Mouse (Mus musculus) stomach, postnatal 0 days (tissue): Measurements from ENCODE around the gene Krt12. TPM values are rescaled to one million over a fixed set of nuclear protein-coding genes. Genes with fewer than 3 reads are reported as not detected.
A peak's percentile ranks its signal among the peaks of the same experiment; 100 is the strongest.

Source experiments
- ATAC-seq: fragments of 200-750 bp; cut with Nextera tagmentation; 2 replicates; pipeline ENCODE4 v1.8.0; 2017; ENCODE audit not compliant: low FRiP score, low TSS enrichment
- DNase-seq: peaks from one replicate; pipeline ENCODE4 v3.0.0-alpha.2; 2016; ENCODE audit warnings: low spot score
- H3K27ac ChIP-seq: fragments of 300-500 bp; sonication (generic); replicated peaks from 2 replicates; pipeline ENCODE4 v1.5.1; 2014; ENCODE audit warnings: mild to moderate bottlenecking, control low read depth
- H3K27me3 ChIP-seq: fragments of 300-500 bp; sonication (generic); 2 replicates; pipeline ENCODE4 v1.6.1; 2014; ENCODE audit warnings: low read length; ENCODE audit not compliant: control insufficient read depth, insufficient read depth
- H3K36me3 ChIP-seq: fragments of 300-500 bp; sonication (generic); 2 replicates; pipeline ENCODE4 v1.6.1; 2014; ENCODE audit warnings: low read length, mixed read lengths; ENCODE audit not compliant: control insufficient read depth, insufficient read depth
- H3K4me1 ChIP-seq: fragments of 300-500 bp; sonication (generic); replicated peaks from 2 replicates; pipeline ENCODE4 v1.6.1; 2014; ENCODE audit warnings: antibody characterized with exemption; ENCODE audit not compliant: control insufficient read depth, insufficient read depth
- H3K4me2 ChIP-seq: fragments of 300-500 bp; sonication (generic); replicated peaks from 2 replicates; pipeline ENCODE4 v1.6.1; 2014; ENCODE audit warnings: low read depth, mild to moderate bottlenecking, control low read depth, moderate library complexity
- H3K4me3 ChIP-seq: fragments of 300-500 bp; sonication (generic); 2 replicates; pipeline ENCODE4 v1.5.1; 2014; ENCODE audit warnings: low read depth, low read length, control low read depth
- H3K9ac ChIP-seq: fragments of 300-500 bp; sonication (generic); 2 replicates; pipeline ENCODE4 v1.6.1; 2014; ENCODE audit warnings: mild to moderate bottlenecking, low read length, control low read depth, mixed read lengths
- H3K9me3 ChIP-seq: fragments of 300-500 bp; sonication (generic); 2 replicates; pipeline ENCODE4 v1.6.1; 2016; ENCODE audit warnings: low read length; ENCODE audit not compliant: control insufficient read depth
- CTCF ChIP-seq: IDR thresholded peaks from 2 replicates; pipeline ENCODE4 v1.5.1; 2016; ENCODE audit warnings: antibody characterized with exemption, low read depth, mild to moderate bottlenecking, moderate library complexity
- EP300 ChIP-seq: optimal IDR thresholded peaks from 2 replicates; pipeline ENCODE3; 2016; ENCODE audit warnings: antibody characterized with exemption
- WGBS: fragments of 180-500 bp; shearing (Covaris S2); extraction: QIAGEN DNeasy Blood & Tissue Kit; methylation state at CpG from one replicate; pipeline ENCODE4 v1.1.7; 2014; 5-methylcytosine and 5-hydroxymethylcytosine counted together
- polyA plus RNA-seq: library from polyadenylated mRNA; unstranded; fragments of >200 nt; fragmentation: Nextera tagmentation; extraction: Ambion mirVana; gene quantifications from 2 replicates; pipeline ENCODE4 v1.2.1, GENCODE M21; 2015

Gene Krt12
- polyA plus RNA-seq, 1 experiment from 2014 or later = 0.21 TPM

GRCm38 (mm10) chr11:99369229-99369628, 52.8 kb downstream of the Krt12 start:
- Histone ChIP-seq H3K4me1 (no peaks in the 10 kb centered on the region), H3K9me3 (no peaks in the 10 kb centered on the region), H3K4me2 (no peak overlapping the region), H3K9ac (no peak overlapping the region), H3K27ac (no peak overlapping the region), H3K4me3 (no peak overlapping the region), H3K36me3 (no peaks in the 10 kb centered on the region), H3K27me3 (no peaks in the 10 kb centered on the region)
- peak; percentile 59 for DNase-seq
- peak; percentile 75 for TF ChIP-seq CTCF
- TF ChIP-seq EP300 = no peak
- WGBS = 3% methylated on average over 3 of the region's 3 CpGs
- ATAC-seq = no peak

DNA sequence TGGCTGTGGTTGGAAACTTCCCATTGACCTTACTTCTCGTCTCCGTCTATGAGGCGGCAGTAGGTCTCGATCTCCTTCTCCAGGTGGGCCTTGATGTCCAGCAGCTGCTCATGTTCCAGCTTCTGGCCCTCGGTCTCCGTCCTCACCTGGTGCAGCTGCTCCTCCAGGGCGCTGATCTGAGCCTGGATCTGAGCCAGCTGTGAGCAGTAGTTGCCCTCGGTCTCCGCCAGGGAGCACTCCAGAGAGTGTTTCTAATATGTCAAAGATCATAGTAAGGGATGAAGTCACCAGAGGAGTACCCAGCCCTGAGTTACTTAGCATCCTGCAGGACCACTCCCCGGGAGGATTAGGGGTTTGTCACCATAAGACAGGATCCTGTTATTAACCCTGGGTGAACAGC, 55.3 kb downstream of the Krt12 start:
- ATAC-seq = no peak
- H3K9me3 ChIP-seq = no peaks in the 10 kb centered on the region
- DNase-seq = peak; percentile 42
- no peak overlapping the region for H3K27ac ChIP-seq
- WGBS = 23% methylated on average over 10 of the region's 10 CpGs
- H3K36me3 ChIP-seq = no peaks in the 10 kb centered on the region
- H3K4me2 ChIP-seq = no peak overlapping the region
- no peaks in the 10 kb centered on the region for H3K27me3 ChIP-seq
- H3K4me1 ChIP-seq = no peaks in the 10 kb centered on the region
- H3K4me3 ChIP-seq = no peak overlapping the region
- H3K9ac ChIP-seq = no peak overlapping the region
- peak; percentile 51 for TF ChIP-seq CTCF
- TF ChIP-seq EP300 = no peak

Other genes starting within 250 kb of the Krt12 start
- 90.3 and 91.6 TPM in 2 replicates for gene Smarce1, start 191.2 kb downstream of the Krt12 start, polyA plus RNA-seq
- gene Krt222, start 178.2 kb downstream of the Krt12 start, polyA plus RNA-seq = 0.25 and 0.33 TPM in 2 replicates
- not detected in 2 replicates for gene Krt24, start 137.0 kb downstream of the Krt12 start, polyA plus RNA-seq
- gene Krt25, start 99.3 kb downstream of the Krt12 start, polyA plus RNA-seq = 0.12 TPM in 2 replicates
- not detected in 2 replicates for gene Krt26, start 84.3 kb downstream of the Krt12 start, polyA plus RNA-seq
- not detected in 2 replicates for gene Krt27, start 71.2 kb downstream of the Krt12 start, polyA plus RNA-seq
- 0.10 TPM in 1 of 2 replicates, not detected in the other for gene Krt28, start 47.4 kb downstream of the Krt12 start, polyA plus RNA-seq
- 431 and 466 TPM in 2 replicates for gene Krt10, start 32.9 kb downstream of the Krt12 start, polyA plus RNA-seq
- gene Krt20, start 15.9 kb upstream of the Krt12 start, polyA plus RNA-seq = 110 and 119 TPM in 2 replicates
- 204 and 221 TPM in 2 replicates for gene Krt23, start 70.9 kb upstream of the Krt12 start, polyA plus RNA-seq
- 0.07 TPM in 1 of 2 replicates, not detected in the other for gene Krt39, start 99.1 kb upstream of the Krt12 start, polyA plus RNA-seq
- not detected in 2 replicates for gene Krt40, start 120.9 kb upstream of the Krt12 start, polyA plus RNA-seq
- not detected in 2 replicates for gene Krtap3-3, start 128.6 kb upstream of the Krt12 start, polyA plus RNA-seq
- 0.19 and 0.34 TPM in 2 replicates for gene Krtap3-2, start 134.6 kb upstream of the Krt12 start, polyA plus RNA-seq
- gene Gm11939, start 137.2 kb upstream of the Krt12 start, polyA plus RNA-seq = not detected in 2 replicates
- not detected in 2 replicates for gene Krtap3-1, start 144.4 kb upstream of the Krt12 start, polyA plus RNA-seq
- not detected in 2 replicates for gene Krtap1-5, start 158.8 kb upstream of the Krt12 start, polyA plus RNA-seq
- gene Krtap1-4, start 161.4 kb upstream of the Krt12 start, polyA plus RNA-seq = not detected in 2 replicates
- gene Krtap1-3, start 169.1 kb upstream of the Krt12 start, polyA plus RNA-seq = not detected in 2 replicates
- gene Krtap9-3, start 175.8 kb upstream of the Krt12 start, polyA plus RNA-seq = not detected in 2 replicates
- not detected in 2 replicates for gene Gm11938, start 181.0 kb upstream of the Krt12 start, polyA plus RNA-seq
- gene Gm11937, start 187.9 kb upstream of the Krt12 start, polyA plus RNA-seq = not detected in 2 replicates
- not detected in 2 replicates for gene Krtap2-4, start 192.6 kb upstream of the Krt12 start, polyA plus RNA-seq
- gene Gm11562, start 198.2 kb upstream of the Krt12 start, polyA plus RNA-seq = not detected in 2 replicates
- gene Krtap4-1, start 206.0 kb upstream of the Krt12 start, polyA plus RNA-seq = not detected in 2 replicates
- gene Krtap4-2, start 212.8 kb upstream of the Krt12 start, polyA plus RNA-seq = not detected in 2 replicates
- gene Krtap4-7, start 221.8 kb upstream of the Krt12 start, polyA plus RNA-seq = not detected in 2 replicates
- not detected in 2 replicates for gene Gm11555, start 228.0 kb upstream of the Krt12 start, polyA plus RNA-seq
- not detected in 2 replicates for gene Gm11563, start 236.7 kb upstream of the Krt12 start, polyA plus RNA-seq
- not detected in 2 replicates for gene Krtap4-6, start 243.7 kb upstream of the Krt12 start, polyA plus RNA-seq